Mouse (Mus musculus) kidney, embryonic 14.5 days (tissue): ENCODE data around the gene Tapbp. TPM values are rescaled to one million over a fixed set of nuclear protein-coding genes. Genes with fewer than 3 reads are reported as not detected.
"Not testable (repeated sequence)": the region's sequence is repeated elsewhere in the genome, so short reads cannot be mapped to it uniquely, and the experiment has no call there.

ENCODE experiments used
- ATAC-seq: fragments of 200-750 bp; cut with Nextera tagmentation; 2 replicates; pipeline ENCODE4 v1.8.0; 2017; ENCODE audit warnings: moderate number of reproducible peaks, mild to moderate bottlenecking, moderate TSS enrichment, moderate library complexity; ENCODE audit not compliant: low FRiP score, low TSS enrichment
- H3K27ac ChIP-seq: fragments of 300-500 bp; sonication (generic); 2 replicates; pipeline ENCODE4 v1.5.1; 2014; ENCODE audit warnings: low read depth, mild to moderate bottlenecking, low read length, moderate library complexity, mixed read lengths
- H3K27me3 ChIP-seq: fragments of 300-500 bp; sonication (generic); 2 replicates; pipeline ENCODE4 v1.6.1; 2014; ENCODE audit warnings: mild to moderate bottlenecking, low read length; ENCODE audit not compliant: control insufficient read depth, insufficient read depth
- H3K36me3 ChIP-seq: fragments of 300-500 bp; sonication (generic); 2 replicates; pipeline ENCODE4 v1.6.1; 2014; ENCODE audit warnings: low read length, mixed read lengths; ENCODE audit not compliant: control insufficient read depth, insufficient read depth
- H3K4me1 ChIP-seq: fragments of 300-500 bp; sonication (generic); 2 replicates; pipeline ENCODE4 v1.6.1; 2014; ENCODE audit warnings: low read length, mixed read lengths; ENCODE audit not compliant: control insufficient read depth, insufficient read depth
- H3K4me2 ChIP-seq: fragments of 300-500 bp; sonication (generic); replicated peaks from 2 replicates; pipeline ENCODE4 v1.6.1; 2014; ENCODE audit warnings: low read depth, mild to moderate bottlenecking, low read length
- H3K4me3 ChIP-seq: fragments of 300-500 bp; sonication (generic); 2 replicates; pipeline ENCODE4 v1.5.1; 2014; ENCODE audit warnings: mild to moderate bottlenecking, low read length
- H3K9ac ChIP-seq: fragments of 300-500 bp; sonication (generic); 2 replicates; pipeline ENCODE4 v1.6.1; 2014; ENCODE audit warnings: low read depth, mild to moderate bottlenecking, low read length, moderate library complexity
- H3K9me3 ChIP-seq: fragments of 300-500 bp; sonication (generic); 2 replicates; pipeline ENCODE4 v1.6.1; 2016; ENCODE audit warnings: low read length; ENCODE audit not compliant: control insufficient read depth
- WGBS: fragments of 180-500 bp; shearing (Covaris S2); extraction: QIAGEN DNeasy Blood & Tissue Kit; methylation state at CpG from one replicate; pipeline ENCODE4 v1.1.7; 2014; 5-methylcytosine and 5-hydroxymethylcytosine counted together
- polyA plus RNA-seq: library from polyadenylated mRNA; unstranded; fragments of >200 nt; fragmentation: Nextera tagmentation; extraction: Ambion mirVana; gene quantifications from 2 replicates; pipeline ENCODE4 v1.2.1, GENCODE M21; 2014

The Tapbp gene
- polyA plus RNA-seq, 1 experiment from 2014 or later, result 24.6 TPM

DNA sequence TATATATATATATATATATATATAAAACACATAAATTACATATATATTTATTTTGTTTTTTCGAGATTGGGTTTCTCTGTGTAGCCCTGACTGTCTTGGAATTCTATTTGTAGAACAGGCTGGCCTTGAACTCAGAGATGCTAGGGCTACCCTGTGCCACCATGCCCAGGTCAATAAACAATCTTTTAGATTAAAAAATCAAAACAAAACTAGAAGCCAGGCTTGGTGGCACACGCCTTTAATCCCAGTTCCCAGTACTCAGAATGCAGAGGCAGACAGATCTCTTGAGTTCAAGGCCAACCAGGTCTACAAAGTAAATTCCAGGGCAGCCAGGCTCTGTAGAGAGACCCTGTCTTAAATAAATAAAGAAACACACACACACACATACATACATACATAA is 24.3 kb upstream of the Tapbp start:
- H3K36me3 ChIP-seq, result peaks cover 2% of the 10 kb centered on the region; the same call in 1 of the 2 replicates
- no peak overlapping the region for H3K9ac ChIP-seq
- no peak for ATAC-seq
- no peak overlapping the region for H3K27ac ChIP-seq
- no peak overlapping the region for H3K4me2 ChIP-seq
- H3K9me3 ChIP-seq, result no peaks in the 10 kb centered on the region
- no peaks in the 10 kb centered on the region for H3K27me3 ChIP-seq
- 69% methylated on average over 2 of the region's 2 CpGs for WGBS
- no peak overlapping the region for H3K4me3 ChIP-seq
- H3K4me1 ChIP-seq, result no peaks in the 10 kb centered on the region

DNA sequence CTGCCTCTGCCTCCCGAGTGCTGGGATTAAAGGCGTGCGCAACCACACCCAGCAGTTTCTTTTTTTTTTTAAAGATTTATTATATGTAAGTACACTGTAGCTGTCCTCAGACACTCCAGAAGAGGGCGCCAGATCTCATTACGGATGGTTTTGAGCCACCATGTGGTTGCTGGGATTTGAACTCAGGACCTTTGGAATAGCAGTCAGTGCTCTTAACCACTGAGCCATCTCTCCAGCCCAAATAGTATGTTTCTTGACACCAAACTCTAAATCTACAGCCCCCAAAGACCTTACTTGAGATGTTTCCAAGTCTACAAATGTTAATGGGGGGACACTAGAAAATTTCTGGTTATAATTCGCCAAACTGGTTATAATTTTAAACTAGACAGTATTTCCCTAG is 23.8 kb upstream of the Tapbp start:
- not testable (repeated sequence) for H3K4me2 ChIP-seq, H3K27ac ChIP-seq, ATAC-seq, H3K4me3 ChIP-seq, H3K36me3 ChIP-seq, H3K9me3 ChIP-seq, H3K9ac ChIP-seq, H3K27me3 ChIP-seq, H3K4me1 ChIP-seq
- WGBS, result 73% methylated on average over 6 of the region's 6 CpGs

DNA sequence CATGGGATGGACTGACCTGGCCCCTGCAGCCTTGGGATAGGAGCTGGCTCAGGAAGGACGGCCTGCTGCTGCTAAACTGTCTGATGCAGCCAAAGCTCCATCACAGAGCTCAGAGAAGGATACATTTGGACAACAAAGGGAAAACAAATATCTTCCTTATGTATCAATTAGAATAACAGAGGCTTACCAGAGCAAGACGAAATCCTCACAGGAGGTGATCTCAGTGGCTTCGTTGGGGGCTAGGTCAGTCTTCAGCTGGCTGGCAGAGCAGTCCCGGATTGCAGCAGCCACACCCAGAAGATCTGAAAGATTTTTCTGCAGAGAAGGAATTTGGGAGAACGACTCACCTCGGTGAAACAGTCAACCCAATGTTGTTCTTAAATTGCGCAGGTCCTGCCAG is 23.3 kb upstream of the Tapbp start:
- 23% methylated on average over 7 of the region's 7 CpGs for WGBS

DNA sequence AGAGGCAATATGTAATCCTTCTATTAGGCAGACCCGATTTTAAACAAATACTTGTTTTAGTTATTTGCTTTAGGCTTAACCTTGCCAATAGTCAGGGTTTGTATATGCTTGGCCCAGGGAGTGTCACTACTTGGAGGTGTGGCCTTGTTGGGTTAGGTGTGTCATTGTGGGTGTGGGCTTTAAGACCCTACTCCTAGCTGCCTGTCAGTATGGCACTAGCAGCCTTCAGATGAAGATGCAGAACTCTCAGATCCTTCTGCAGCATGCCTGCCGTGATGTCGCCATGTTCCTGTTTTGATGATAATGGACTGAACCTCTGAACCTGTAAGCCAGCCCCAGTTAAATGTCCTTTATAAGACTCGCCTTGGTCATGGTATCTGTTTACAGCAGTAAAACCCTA is 22.7 kb upstream of the Tapbp start:
- H3K9ac ChIP-seq, ATAC-seq, H3K4me3 ChIP-seq, H3K4me1 ChIP-seq, H3K4me2 ChIP-seq, H3K36me3 ChIP-seq, H3K27me3 ChIP-seq, H3K27ac ChIP-seq, H3K9me3 ChIP-seq: not testable (repeated sequence)
- 83% methylated on average over 4 of the region's 4 CpGs for WGBS

More for the DNA sequence above, 23.3 kb upstream of the Tapbp start:
- H3K36me3 ChIP-seq, result no peaks in the 10 kb centered on the region
- H3K9ac ChIP-seq, result no peak overlapping the region
- no peak for ATAC-seq
- H3K4me2 ChIP-seq, result no peak overlapping the region
- no peaks in the 10 kb centered on the region for H3K4me1 ChIP-seq
- no peaks in the 10 kb centered on the region for H3K27me3 ChIP-seq
- H3K27ac ChIP-seq, result no peak overlapping the region
- no peak overlapping the region for H3K4me3 ChIP-seq
- H3K9me3 ChIP-seq, result no peaks in the 10 kb centered on the region

DNA sequence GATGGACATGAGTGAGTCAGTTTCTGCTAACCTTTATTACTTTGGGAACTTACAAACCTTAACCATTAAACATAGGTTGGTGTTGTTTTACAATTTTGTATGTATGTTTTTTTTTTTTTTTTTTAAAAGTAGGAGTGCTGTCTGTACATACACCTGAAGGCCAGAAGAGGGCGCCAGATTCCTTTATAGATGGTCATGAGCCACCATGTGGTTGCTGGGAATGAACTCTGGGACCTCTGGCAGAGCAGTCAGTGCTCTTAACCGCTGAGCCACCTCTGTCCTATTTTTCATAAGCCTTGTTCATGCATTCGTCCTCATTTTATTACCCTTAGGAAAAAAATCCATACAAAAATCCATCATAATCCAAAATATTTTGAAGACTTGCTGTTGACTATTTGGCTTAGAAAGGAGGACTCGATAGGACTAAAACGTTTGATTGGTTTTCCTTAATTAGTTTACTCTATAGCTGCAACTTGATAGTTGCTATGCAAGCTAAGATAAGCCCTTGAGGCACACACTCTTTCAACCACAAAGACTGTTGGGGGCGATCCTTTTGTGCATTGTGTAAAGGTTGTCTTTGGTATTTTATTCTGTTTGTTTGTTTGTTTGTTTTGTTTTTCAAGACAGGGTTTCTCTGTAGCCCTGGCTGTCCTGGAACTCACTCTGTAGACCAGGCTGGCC is 18.4 kb upstream of the Tapbp start:
- Histone ChIP-seq H3K9ac (no peak overlapping the region), H3K36me3 (no peaks in the 10 kb centered on the region), H3K4me2 (no peak overlapping the region), H3K27me3 (no peaks in the 10 kb centered on the region), H3K9me3 (no peaks in the 10 kb centered on the region), H3K4me3 (no peak overlapping the region), H3K27ac (no peak overlapping the region), H3K4me1 (no peaks in the 10 kb centered on the region)
- 43% methylated on average over 6 of the region's 6 CpGs for WGBS
- ATAC-seq, result no peak

DNA sequence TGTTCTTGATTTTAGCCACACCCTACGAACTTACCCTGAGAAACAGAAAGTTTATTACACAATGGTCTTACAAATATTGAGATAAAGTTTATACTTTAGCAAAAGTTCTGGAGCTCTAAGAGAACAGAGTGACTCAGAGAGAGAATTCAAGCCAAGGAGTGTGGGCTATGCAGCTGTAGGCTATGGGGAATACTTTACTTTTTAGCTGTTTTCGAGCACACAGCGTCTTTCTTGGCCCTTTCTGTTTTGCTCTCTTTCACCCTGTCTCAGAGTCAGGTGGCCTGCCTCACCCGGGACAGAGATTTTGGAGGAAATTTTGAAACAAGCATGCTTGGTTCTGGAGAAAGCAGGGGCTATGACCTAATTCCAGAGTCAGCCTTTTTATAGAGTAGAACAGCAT is 17.5 kb upstream of the Tapbp start:
- not testable (repeated sequence) for H3K4me1 ChIP-seq, H3K4me3 ChIP-seq, H3K36me3 ChIP-seq, H3K27ac ChIP-seq, H3K4me2 ChIP-seq, H3K27me3 ChIP-seq, ATAC-seq, H3K9me3 ChIP-seq, H3K9ac ChIP-seq
- 82% methylated on average over 4 of the region's 4 CpGs for WGBS

DNA sequence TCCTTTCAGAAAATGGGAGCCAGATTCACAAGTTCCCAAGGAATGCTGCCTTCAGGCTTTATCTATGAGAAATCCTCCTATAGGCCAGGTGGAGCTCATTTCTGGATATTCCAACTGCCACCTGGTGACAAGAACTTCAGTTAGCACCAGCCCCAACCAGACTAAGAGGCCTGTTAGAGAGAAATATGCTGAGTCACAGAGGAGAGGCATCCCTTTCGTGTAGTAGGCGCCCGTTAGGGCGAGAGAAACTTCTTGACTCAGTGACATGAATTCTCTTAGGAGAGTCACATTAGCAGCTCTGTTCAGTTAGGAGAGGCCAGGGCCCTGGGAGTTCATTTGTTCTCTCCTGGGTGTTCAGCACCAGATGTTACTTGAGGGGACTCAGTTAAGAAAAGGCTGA is 16.1 kb upstream of the Tapbp start:
- H3K27me3 ChIP-seq, result no peaks in the 10 kb centered on the region
- no peak overlapping the region for H3K4me3 ChIP-seq
- no peak overlapping the region for H3K27ac ChIP-seq
- H3K9me3 ChIP-seq, result no peaks in the 10 kb centered on the region
- H3K36me3 ChIP-seq, result no peaks in the 10 kb centered on the region
- no peaks in the 10 kb centered on the region for H3K4me1 ChIP-seq
- H3K4me2 ChIP-seq, result no peak overlapping the region
- WGBS, result 84% methylated on average over 4 of the region's 4 CpGs
- ATAC-seq, result no peak
- H3K9ac ChIP-seq, result no peak overlapping the region

DNA sequence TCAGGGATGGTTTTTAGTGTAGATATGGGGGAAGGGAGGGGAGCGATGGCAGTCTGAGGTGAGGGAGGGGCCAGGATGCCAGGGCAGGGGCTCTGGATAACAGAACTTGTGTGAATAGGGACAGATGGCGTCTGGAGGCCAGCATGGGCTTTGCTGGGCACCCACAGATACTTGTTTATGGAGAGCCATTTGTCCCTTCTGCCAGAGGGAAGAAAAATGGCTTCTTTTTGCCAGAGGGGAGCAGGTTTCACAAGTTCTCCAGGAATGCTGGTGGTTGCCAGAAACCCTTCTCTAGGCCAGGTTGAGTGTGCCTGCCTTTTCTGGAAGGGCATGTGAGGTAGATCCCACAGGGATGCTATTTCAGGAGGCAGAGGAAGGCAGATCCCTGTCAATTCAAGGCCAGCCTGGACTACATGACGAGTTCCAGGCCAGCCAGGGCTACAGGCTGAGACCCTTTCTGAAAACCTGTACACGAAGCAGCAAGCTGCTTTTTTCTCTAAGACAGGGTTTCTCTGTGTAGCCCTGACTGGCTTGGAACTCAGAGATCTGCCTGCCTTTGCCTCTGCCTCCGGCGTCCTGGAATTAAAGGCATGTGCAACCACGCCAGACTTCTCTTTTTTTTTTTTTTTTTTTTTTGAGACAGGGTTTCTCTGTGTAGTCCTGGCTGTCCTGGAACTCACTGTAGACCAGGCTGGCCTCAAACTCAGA is 15.3 kb upstream of the Tapbp start:
- WGBS, result 61% methylated on average over 7 of the region's 7 CpGs
- no peaks in the 10 kb centered on the region for H3K9me3 ChIP-seq
- no peak for ATAC-seq
- no peak overlapping the region for H3K4me2 ChIP-seq
- no peaks in the 10 kb centered on the region for H3K36me3 ChIP-seq
- no peak overlapping the region for H3K4me3 ChIP-seq
- H3K27me3 ChIP-seq, result no peaks in the 10 kb centered on the region
- H3K4me1 ChIP-seq, result no peaks in the 10 kb centered on the region
- H3K9ac ChIP-seq, result no peak overlapping the region
- no peak overlapping the region for H3K27ac ChIP-seq

DNA sequence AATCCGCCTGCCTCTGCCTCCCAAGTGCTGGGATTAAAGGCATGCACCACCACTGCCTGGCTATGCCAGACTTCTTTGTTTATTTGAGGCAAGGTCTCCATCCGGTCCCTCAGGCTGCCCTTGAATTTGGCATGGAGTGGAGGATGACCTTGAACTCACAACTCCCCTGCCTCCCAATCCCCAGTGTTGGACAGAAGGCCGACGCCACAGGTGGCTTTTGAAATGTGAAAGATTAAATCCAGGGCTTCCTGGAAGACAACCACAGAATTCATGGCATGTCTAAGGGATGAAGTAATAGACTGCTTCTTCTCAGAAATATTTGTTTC is 14.7 kb upstream of the Tapbp start:
- Histone ChIP-seq H3K9ac (no peak overlapping the region), H3K4me1 (no peaks in the 10 kb centered on the region), H3K4me2 (no peak overlapping the region), H3K36me3 (no peaks in the 10 kb centered on the region), H3K9me3 (no peaks in the 10 kb centered on the region), H3K27ac (no peak overlapping the region), H3K27me3 (no peaks in the 10 kb centered on the region), H3K4me3 (no peak overlapping the region)
- no peak for ATAC-seq
- WGBS, result 89% methylated on average over 4 of the region's 4 CpGs
